ENCODE assay signal across 8 mouse cellular contexts in genomic region chr15:86228186-86228585, GRCm38 (mm10). TPM values are rescaled to one million over a fixed set of nuclear protein-coding genes. Genes with fewer than 3 reads are reported as not detected.
A peak's percentile ranks its signal among the peaks of the same experiment; 100 is the strongest.
DNase-seq lines count a peak whose midpoint lies in the region; ATAC-seq and TF ChIP-seq lines count a peak whose summit lies in the region.
"Had no signal": no experiment of that assay in that cellular context is flagged by ENCODE, and none has a peak within 500 bp of the region (broad histone marks: within the 10 kb centered on the region; RNA-seq: fewer than 3 reads in every experiment).

No protein-coding gene starts in this region.

- no peak overlapping the region for H3K9ac ChIP-seq in liver, adult 2 months (ENCODE audit: low read depth, low read length)
- H3K9ac ChIP-seq in liver, embryonic 11.5 days (ENCODE audit: low read depth, low read length) = no peak overlapping the region
- no peak overlapping the region for H3K9ac ChIP-seq in lung, embryonic 16.5 days (ENCODE audit: low read length)
- H3K9ac ChIP-seq: liver, embryonic 15.5 days had no signal

- no peak overlapping the region for H3K27ac ChIP-seq in liver, adult 2 months (replicated peaks; ENCODE audit: insufficient read depth, low read depth, low read length)
- no peak overlapping the region for H3K27ac ChIP-seq in liver, embryonic 11.5 days (ENCODE audit: low read depth, low read length)
- no peak overlapping the region for H3K27ac ChIP-seq in lung, embryonic 16.5 days (ENCODE audit: low read length)
- H3K27ac ChIP-seq: liver, embryonic 15.5 days had no signal

- H3K36me3 ChIP-seq in liver, adult 2 months (ENCODE audit: control insufficient read depth, insufficient read depth, low read length) = no peaks in the 10 kb centered on the region
- no peaks in the 10 kb centered on the region; the same call in 1 of the 2 replicates for H3K36me3 ChIP-seq in liver, embryonic 11.5 days (ENCODE audit: control insufficient read depth, insufficient read depth, low read length)
- no peaks in the 10 kb centered on the region for H3K36me3 ChIP-seq in lung, embryonic 16.5 days (ENCODE audit: control insufficient read depth, insufficient read depth, low read length)

- no peak overlapping the region for H3K4me3 ChIP-seq in liver, adult 2 months (ENCODE audit: insufficient read depth, low read depth, low read length)
- no peak overlapping the region for H3K4me3 ChIP-seq in liver, embryonic 11.5 days (ENCODE audit: low read depth, low read length)
- no peak overlapping the region for H3K4me3 ChIP-seq in lung, embryonic 16.5 days (ENCODE audit: low read length)
- H3K4me3 ChIP-seq: liver, embryonic 15.5 days had no signal

- H3K4me1 ChIP-seq in liver, adult 2 months (ENCODE audit: control insufficient read depth, insufficient read depth, low read length) = no peaks in the 10 kb centered on the region; the same call in 1 of the 2 replicates
- H3K4me1 ChIP-seq in liver, embryonic 11.5 days (replicated peaks; ENCODE audit: control insufficient read depth, insufficient read depth, low read length) = no peaks in the 10 kb centered on the region
- no peaks in the 10 kb centered on the region for H3K4me1 ChIP-seq in lung, embryonic 16.5 days (replicated peaks; ENCODE audit: control insufficient read depth, insufficient read depth, low read length)

- TF ChIP-seq CTCF in liver, adult 2 months (IDR thresholded peaks at IDR 0.05; ENCODE audit: low read depth, low read length) = peak; percentile 86

- no peak; the same call in 1 of the 2 replicates for ATAC-seq in liver, embryonic 11.5 days (replicated peaks; ENCODE audit: low FRiP score)
- 0 out of 2 replicates have a peak, but pooled peaks have one; percentile 67 for ATAC-seq in lung, embryonic 16.5 days (ENCODE audit: low read depth)

- H3K4me2 ChIP-seq in liver, embryonic 11.5 days = no peak overlapping the region
- no peak overlapping the region for H3K4me2 ChIP-seq in lung, embryonic 16.5 days (ENCODE audit: low read depth, low read length)
- H3K4me2 ChIP-seq: liver, embryonic 15.5 days had no signal

- no peak for TF ChIP-seq POLR2A in liver, adult 2 months (IDR thresholded peaks at IDR 0.05; ENCODE audit: extremely low read depth, insufficient read depth, low read length)

- no peaks in the 10 kb centered on the region for H3K79me2 ChIP-seq in liver, adult 2 months (ENCODE audit: control insufficient read depth, insufficient read depth, low read length)

- H3K27me3 ChIP-seq in liver, adult 2 months (ENCODE audit: control insufficient read depth, insufficient read depth, low read length) = no peaks in the 10 kb centered on the region
- no peaks in the 10 kb centered on the region for H3K27me3 ChIP-seq in liver, embryonic 11.5 days (replicated peaks; ENCODE audit: control insufficient read depth, insufficient read depth, low read length)
- no peaks in the 10 kb centered on the region for H3K27me3 ChIP-seq in lung, embryonic 16.5 days (ENCODE audit: control insufficient read depth, insufficient read depth, low read depth, low read length)
- H3K27me3 ChIP-seq: liver, embryonic 15.5 days had no signal

- no peaks in the 10 kb centered on the region for H3K9me3 ChIP-seq in liver, embryonic 11.5 days (ENCODE audit: control insufficient read depth, low read length)
- no peaks in the 10 kb centered on the region for H3K9me3 ChIP-seq in lung, embryonic 16.5 days (ENCODE audit: control insufficient read depth, low read length)
- H3K9me3 ChIP-seq: liver, embryonic 15.5 days had no signal

- DNase-seq in liver, adult 2 months (ENCODE audit: extremely low read depth, low read depth, low spot score) = peak; percentile 44
- DNase-seq in liver, embryonic 11.5 days (ENCODE audit: low spot score) = no peak
- DNase-seq in MN1 (ENCODE audit: low spot score) = peak; percentile 59
- peak; percentile 69 to 70 for DNase-seq in cerebellum, adult 18-20 months
- peak; percentile 57 to 68 for DNase-seq in heart, postnatal 14 days
- DNase-seq in thymus, postnatal 36 days = peak; percentile 52 to 54

- intact Hi-C loops in heart, postnatal 14 days (cut with DNase I) = loop anchor here (2.0 to 5.0 kb wide), 2 partner anchors 66 to 87 kb away; no protein-coding TSS in a partner anchor

- WGBS in liver, adult 2 months = 28% methylated on average over 3 of the region's 3 CpGs
- 47% methylated on average over 3 of the region's 3 CpGs for WGBS in liver, embryonic 11.5 days
- WGBS in lung, embryonic 16.5 days = 44% methylated on average over 3 of the region's 3 CpGs

RNA-seq across cellular contexts. Expression of gene Tbc1d22a, which starts 13.9 kb away (rescaled TPM):
- 9.6 and 13.2 TPM in 2 replicates for total RNA-seq in liver, adult 2 months (2014; rRNA removed)
- polyA plus RNA-seq in liver, adult 2 months (2012; rRNA removed) = 14.1 and 14.3 TPM in 2 replicates
- 10.8 and 11.7 TPM in 2 replicates for polyA plus RNA-seq in liver, embryonic 11.5 days (2014; fragmentation: Nextera tagmentation; extraction: Ambion mirVana)
- total RNA-seq in heart, postnatal 14 days (2021) = 10 to 100 TPM; 18.6 to 21.1 TPM
- polyA plus RNA-seq in lung, embryonic 16.5 days (2015; fragmentation: Nextera tagmentation; extraction: Ambion mirVana) = 13.6 and 14.3 TPM in 2 replicates

RNA-seq across cellular contexts. Expression of gene Cerk, which starts 42.2 kb away (rescaled TPM):
- 3.0 and 3.7 TPM in 2 replicates for total RNA-seq in liver, adult 2 months (2014; rRNA removed)
- polyA plus RNA-seq in liver, adult 2 months (2012; rRNA removed) = 2.6 and 2.7 TPM in 2 replicates
- polyA plus RNA-seq in liver, embryonic 11.5 days (2014; fragmentation: Nextera tagmentation; extraction: Ambion mirVana) = 8.4 and 8.5 TPM in 2 replicates
- 10 to 100 TPM; 32.8 to 39.2 TPM for total RNA-seq in heart, postnatal 14 days (2021)
- 25.2 and 26.4 TPM in 2 replicates for polyA plus RNA-seq in lung, embryonic 16.5 days (2015; fragmentation: Nextera tagmentation; extraction: Ambion mirVana)
